Mouse (Mus musculus) MEL (cell line): Measurements from ENCODE around the gene Olfm2. TPM values are rescaled to one million over a fixed set of nuclear protein-coding genes. Genes with fewer than 3 reads are reported as not detected.

Experiments
- DNase-seq: peaks from one replicate; pipeline ENCODE4 v3.0.0; 2011; ENCODE audit warnings: low read depth, low spot score
- H3K27ac ChIP-seq: 2 replicates; pipeline ENCODE4 v1.5.1; 2012; ENCODE audit warnings: low read depth, mild to moderate bottlenecking, control low read depth, low read length, moderate library complexity; ENCODE audit not compliant: control insufficient read depth
- H3K27me3 ChIP-seq, 2 experiments: fragments of 150-350 bp in 1 of 2; sonication (generic) in 1 of 2; 2 replicates each; pipeline ENCODE4 v1.6.1; 2012; ENCODE audit warnings: low read length in 2 of 2, mild to moderate bottlenecking in 2 of 2, improper control_type of control experiment in 1 of 2, moderate library complexity in 1 of 2; ENCODE audit not compliant: insufficient read depth in 2 of 2, control insufficient read depth in 1 of 2
- H3K36me3 ChIP-seq, 2 experiments: 2 replicates each; pipeline ENCODE4 v1.6.1; 2012 to 2014; ENCODE audit warnings: low read length in 2 of 2, improper control_type of control experiment in 1 of 2, inconsistent platforms in 1 of 2, mild to moderate bottlenecking in 1 of 2; ENCODE audit not compliant: insufficient read depth in 2 of 2, control insufficient read depth in 1 of 2
- H3K4me1 ChIP-seq, 2 experiments: fragments of 150-350 bp in 1 of 2; sonication (generic) in 1 of 2; 2 replicates each; pipeline ENCODE4 v1.6.1; 2012; ENCODE audit warnings: low read length in 2 of 2, improper control_type of control experiment in 1 of 2, mild to moderate bottlenecking in 1 of 2; ENCODE audit not compliant: insufficient read depth in 2 of 2, control insufficient read depth in 1 of 2
- H3K4me3 ChIP-seq, 2 experiments: fragments of 150-350 bp in 1 of 2; sonication (generic) in 1 of 2; 2 replicates each; pipeline ENCODE4 v1.5.1; 2012; ENCODE audit warnings: low read depth in 2 of 2, low read length in 2 of 2, mild to moderate bottlenecking in 2 of 2, moderate library complexity in 2 of 2, control low read depth in 1 of 2, improper control_type of control experiment in 1 of 2; ENCODE audit not compliant: control insufficient read depth in 1 of 2, insufficient read depth in 1 of 2
- H3K79me2 ChIP-seq: 2 replicates; pipeline ENCODE4 v1.6.1; 2012; ENCODE audit warnings: mild to moderate bottlenecking, low read length, moderate library complexity; ENCODE audit not compliant: control insufficient read depth, poor library complexity, insufficient read depth
- H3K9ac ChIP-seq: 2 replicates; pipeline ENCODE4 v1.6.1; 2012; ENCODE audit warnings: low read depth, mild to moderate bottlenecking, control low read depth, low read length, moderate library complexity; ENCODE audit not compliant: control insufficient read depth, poor library complexity, severe bottlenecking
- H3K9me3 ChIP-seq: fragments of 150-350 bp; sonication (generic); replicated peaks from 2 replicates; pipeline ENCODE4 v1.6.1; 2012; ENCODE audit warnings: mild to moderate bottlenecking, low read length, improper control_type of control experiment, moderate library complexity; ENCODE audit not compliant: insufficient read depth
- BHLHE40 ChIP-seq: IDR thresholded peaks from 2 replicates; pipeline ENCODE4 v1.6.1; 2012; ENCODE audit warnings: low read depth, mild to moderate bottlenecking, inconsistent platforms, low read length, improper control_type of control experiment, borderline replicate concordance
- CTCF ChIP-seq, 3 experiments: IDR thresholded peaks in 2 of 3; conservative IDR thresholded peaks in 1 of 3; 2 replicates each; pipeline ENCODE4 v1.5.1; 2011 to 2012; ENCODE audit warnings: low read length in 3 of 3, low read depth in 2 of 3, mild to moderate bottlenecking in 2 of 3, improper control_type of control experiment in 1 of 3, inconsistent platforms in 1 of 3, mixed read lengths in 1 of 3, moderate library complexity in 1 of 3; ENCODE audit not compliant: control insufficient read depth in 1 of 3, insufficient read depth in 1 of 3, poor library complexity in 1 of 3, severe bottlenecking in 1 of 3
- EP300 ChIP-seq, 2 experiments: IDR thresholded peaks; 2 replicates each; pipeline ENCODE4 v1.6.1; 2011; ENCODE audit warnings: improper control_type of control experiment in 2 of 2, low read length in 2 of 2, low read depth in 1 of 2, mild to moderate bottlenecking in 1 of 2
- ETS1 ChIP-seq: IDR thresholded peaks from 2 replicates; pipeline ENCODE4 v1.6.1; 2012; ENCODE audit warnings: low read depth, mild to moderate bottlenecking, inconsistent platforms, low read length, improper control_type of control experiment, moderate library complexity
- GATA1 ChIP-seq: IDR thresholded peaks from 2 replicates; pipeline ENCODE4 v1.6.1; 2011; ENCODE audit warnings: low read depth, low read length, improper control_type of control experiment
- JUND ChIP-seq: IDR thresholded peaks from 2 replicates; pipeline ENCODE4 v1.6.1; 2011; ENCODE audit warnings: low read depth, mild to moderate bottlenecking, improper control_type of control experiment, low read length
- NRF1 ChIP-seq: IDR thresholded peaks from 2 replicates; pipeline ENCODE4 v1.6.1; 2014; ENCODE audit warnings: low read depth, mild to moderate bottlenecking, inconsistent platforms, low read length, improper control_type of control experiment, moderate library complexity; ENCODE audit not compliant: poor library complexity, insufficient read depth, severe bottlenecking
- POLR2A ChIP-seq, 2 experiments: IDR thresholded peaks; 2 replicates each; pipeline ENCODE4 v1.6.1; 2011 to 2012; ENCODE audit warnings: low read length in 2 of 2, mild to moderate bottlenecking in 2 of 2, control low read depth in 1 of 2, improper control_type of control experiment in 1 of 2, low read depth in 1 of 2, moderate library complexity in 1 of 2; ENCODE audit not compliant: control insufficient read depth in 1 of 2, insufficient read depth in 1 of 2, poor library complexity in 1 of 2
- POLR2AphosphoS2 ChIP-seq: IDR thresholded peaks from 2 replicates; pipeline ENCODE4 v1.6.1; 2011; ENCODE audit warnings: low read length, improper control_type of control experiment
- POLR2AphosphoS5 ChIP-seq: IDR thresholded peaks from 2 replicates; pipeline ENCODE4 v1.6.1; 2012; ENCODE audit warnings: low read depth, borderline replicate concordance, mild to moderate bottlenecking, inconsistent platforms, low read length, moderate library complexity, mixed read lengths
- SIN3A ChIP-seq: IDR thresholded peaks from 2 replicates; pipeline ENCODE4 v1.6.1; 2012; ENCODE audit warnings: low read length, improper control_type of control experiment, inconsistent platforms
- TCF12 ChIP-seq: IDR thresholded peaks from 2 replicates; pipeline ENCODE4 v1.6.1; 2014; ENCODE audit warnings: low read depth, mild to moderate bottlenecking, inconsistent platforms, low read length, improper control_type of control experiment, moderate library complexity
- ZC3H11A ChIP-seq: IDR thresholded peaks from 2 replicates; pipeline ENCODE4 v1.6.1; 2012; ENCODE audit warnings: low read depth, mild to moderate bottlenecking, inconsistent platforms, low read length, improper control_type of control experiment
- ZKSCAN1 ChIP-seq: IDR thresholded peaks from 2 replicates; pipeline ENCODE4 v1.6.1; 2012; ENCODE audit warnings: low read depth, mild to moderate bottlenecking, inconsistent platforms, low read length, improper control_type of control experiment, moderate library complexity
- polyA plus RNA-seq, 2 experiments: library from polyadenylated mRNA; stranded (reverse) in 1 of 2; unstranded in 1 of 2; fragments of >175 nt in 1 of 2; fragments of >200 nt in 1 of 2; gene quantifications; 2 replicates each; pipeline versions ENCODE4 v1.2.1 to v1.2.4; 2012; ENCODE audit warnings: low replicate concordance in 2 of 2, low read depth in 1 of 2; ENCODE audit not compliant: insufficient read length in 2 of 2, insufficient read depth in 1 of 2, missing spikeins in 1 of 2
- total RNA-seq: library from RNA; depleted of rRNA; stranded (reverse); fragments of 300-350 nt; gene quantifications from 2 replicates; pipeline ENCODE4 v1.2.3, GENCODE M21; 2012

The Olfm2 gene
- total and polyA plus RNA-seq, 3 experiments, result 0.54 to 1.9 TPM; not detected in 1

DNA sequence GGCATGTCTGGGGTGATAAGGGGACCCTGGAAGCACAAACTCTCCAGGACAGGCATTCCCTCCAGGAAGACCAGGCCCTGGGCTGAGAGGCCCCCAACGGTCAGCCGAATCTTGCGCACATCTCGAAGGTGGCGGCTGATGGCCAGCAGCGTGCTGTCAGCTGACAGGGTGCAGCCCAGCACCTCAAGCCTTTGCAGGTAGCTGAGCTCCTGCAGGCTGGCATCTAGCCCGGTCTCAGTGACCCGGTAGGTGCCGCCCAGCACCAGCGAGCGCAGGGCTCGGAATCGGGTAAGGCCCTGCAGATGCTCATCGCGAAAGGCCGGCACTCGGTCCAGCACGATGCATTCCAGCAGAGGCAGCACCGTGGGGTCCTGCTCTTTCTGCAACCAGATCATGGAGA lies 107.6 kb downstream of the Olfm2 start:
- Histone ChIP-seq H3K9ac (no peak overlapping the region), H3K27me3 (no peaks in the 10 kb centered on the region), H3K9me3 (no peaks in the 10 kb centered on the region), H3K79me2 (peaks cover 36% of the 10 kb centered on the region)
- TF ChIP-seq ZKSCAN1, result no peak
- TF ChIP-seq, all 39 proteins: peak for 0
- DNase-seq, result no peak
- H3K4me3 ChIP-seq, result no peak overlapping the region
- H3K4me1 ChIP-seq, result peaks cover 0 to 11% of the 10 kb centered on the region in 2 experiments; a peak in 3 of 4 replicates
- no peak overlapping the region for H3K27ac ChIP-seq
- H3K36me3 ChIP-seq, result peaks cover 12 to 15% of the 10 kb centered on the region in 2 experiments

DNA sequence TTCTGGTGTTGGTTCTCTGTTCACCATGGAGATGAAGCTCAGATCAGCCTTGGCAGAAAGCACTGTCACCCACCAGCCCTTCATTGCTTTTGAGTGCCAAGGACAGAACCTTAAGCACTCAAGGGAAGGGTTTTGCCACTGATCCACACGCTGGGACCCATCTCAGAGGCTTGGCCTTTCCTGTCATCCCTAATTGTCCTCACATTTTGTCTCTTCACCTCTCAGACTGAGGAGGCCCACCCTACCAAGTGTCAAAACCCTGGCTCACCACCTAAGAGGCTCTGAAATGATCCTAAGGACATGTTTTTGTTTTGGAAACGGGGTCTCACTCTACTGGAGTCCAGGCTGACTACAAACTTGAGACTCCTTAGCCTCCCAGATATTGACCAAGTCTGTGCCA lies 109.4 kb downstream of the Olfm2 start:
- H3K4me1 ChIP-seq, result peaks cover 0 to 6% of the 10 kb centered on the region in 2 experiments; a peak in 2 of 4 replicates

DNA sequence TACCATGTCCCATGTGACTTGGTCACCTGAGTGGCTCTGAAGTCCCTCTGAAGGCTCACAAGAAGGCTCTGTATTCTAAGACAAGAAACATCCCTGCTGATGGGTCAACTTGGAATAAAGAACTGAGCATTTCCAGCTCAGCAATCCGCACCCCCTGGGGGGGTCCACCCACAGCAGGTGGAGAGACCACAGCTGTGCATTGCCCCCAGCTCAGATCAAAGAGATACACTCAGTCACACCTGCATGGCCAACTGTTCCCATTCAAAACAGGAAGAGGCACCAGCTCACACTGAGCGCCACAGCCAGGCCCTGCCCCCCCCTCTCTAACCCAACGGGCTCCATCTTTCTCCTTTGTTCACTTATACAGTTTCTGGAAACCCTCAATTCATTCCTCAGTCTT lies 109.9 kb downstream of the Olfm2 start:
- DNase-seq, result no peak
- H3K79me2 ChIP-seq, result peaks cover 13% of the 10 kb centered on the region
- H3K27ac ChIP-seq, result no peak overlapping the region
- peaks cover 3 to 8% of the 10 kb centered on the region in 2 experiments; a peak in 3 of 4 replicates for H3K4me1 ChIP-seq
- no peaks in the 10 kb centered on the region for H3K9me3 ChIP-seq
- no peaks in the 10 kb centered on the region for H3K27me3 ChIP-seq
- TF ChIP-seq ZKSCAN1 (no peak), TCF12 (0 out of 2 replicates have a peak, but pooled peaks have one; percentile 23), ZC3H11A (no peak)
- H3K4me3 ChIP-seq, result no peak overlapping the region
- H3K36me3 ChIP-seq, result peaks cover 12 to 14% of the 10 kb centered on the region in 2 experiments
- H3K9ac ChIP-seq, result no peak overlapping the region

More for the DNA sequence above, 109.4 kb downstream of the Olfm2 start:
- no peak overlapping the region for H3K4me3 ChIP-seq
- H3K9me3 ChIP-seq, result no peaks in the 10 kb centered on the region
- H3K79me2 ChIP-seq, result peaks cover 18% of the 10 kb centered on the region
- no peak overlapping the region for H3K9ac ChIP-seq
- DNase-seq, result no peak
- H3K27ac ChIP-seq, result no peak overlapping the region
- H3K27me3 ChIP-seq, result no peaks in the 10 kb centered on the region
- TF ChIP-seq SIN3A, result no peak
- TF ChIP-seq GATA1, result no peak
- no peak for TF ChIP-seq EP300 (IDR thresholded peaks at IDR 0.05; ENCODE audit: low read depth in 1 of 2, low read length in 2 of 2)
- TF ChIP-seq POLR2AphosphoS2, result peak; percentile 80
- TF ChIP-seq ETS1, result no peak
- TF ChIP-seq NRF1, result no peak
- TF ChIP-seq CTCF (IDR thresholded peaks at IDR 0.05 in 2 of 3, conservative IDR thresholded peaks at IDR 0.05 in 1 of 3; ENCODE audit: control insufficient read depth in 1 of 3, insufficient read depth in 1 of 3, low read depth in 2 of 3, low read length in 3 of 3, poor library complexity in 1 of 3, severe bottlenecking in 1 of 3), result no peak
- no peak for TF ChIP-seq ZKSCAN1
- 0 out of 2 replicates have a peak, but pooled peaks have one; percentile 71 for TF ChIP-seq POLR2AphosphoS5
- TF ChIP-seq BHLHE40, result no peak
- TF ChIP-seq JUND, result no peak
- TF ChIP-seq POLR2A (IDR thresholded peaks at IDR 0.05; ENCODE audit: control insufficient read depth in 1 of 2, insufficient read depth in 1 of 2, low read depth in 1 of 2, low read length in 2 of 2, poor library complexity in 1 of 2), result peak in 1 of 2 experiments; percentile 44; a peak in 1 of 4 replicates
- H3K36me3 ChIP-seq, result peaks cover 12 to 14% of the 10 kb centered on the region in 2 experiments
